Mouse (Mus musculus) activated CD4-positive, CD25-positive, alpha-beta regulatory T cell, adult 4 months (primary cell): ENCODE measurements around the gene Fam213b. TPM values are rescaled to one million over a fixed set of nuclear protein-coding genes. Genes with fewer than 3 reads are reported as not detected.

Source experiments
- ATAC-seq: one replicate; pipeline ENCODE4 v1.8.0; 2017
- polyA plus RNA-seq, 2 experiments: library from polyadenylated mRNA; unstranded; fragments of 100-300 nt; shearing (Covaris generic); gene quantifications; one replicate each; pipeline ENCODE4 v1.2.1; 2017

Gene Fam213b
- polyA plus RNA-seq, 2 experiments from 2014 or later, result 6.5 to 7.6 TPM

GRCm38 (mm10) chr4:154877864-154878548 lies 20.9 kb downstream of the Fam213b start:
- ATAC-seq, result peak; percentile 99

GRCm38 (mm10) chr4:154873186-154873585 lies 25.7 kb downstream of the Fam213b start:
- ATAC-seq, result no peak

- no peak for ATAC-seq
These were observed 27.1 kb downstream of the Fam213b start for GRCm38 (mm10) chr4:154871757-154872251.

GRCm38 (mm10) chr4:154870721-154871120 lies 28.2 kb downstream of the Fam213b start:
- ATAC-seq, result no peak

GRCm38 (mm10) chr4:154869440-154869839 lies 29.5 kb downstream of the Fam213b start, which contains the start of gene Mmel1:
Gene Mmel1 (plus strand): TSS chr4:154869585.
- no peak for ATAC-seq

GRCm38 (mm10) chr4:154867257-154867656 lies 31.7 kb downstream of the Fam213b start:
- no peak for ATAC-seq

GRCm38 (mm10) chr4:154866391-154866790 lies 32.5 kb downstream of the Fam213b start:
- ATAC-seq, result no peak

GRCm38 (mm10) chr4:154864961-154865760 lies 33.8 kb downstream of the Fam213b start:
- ATAC-seq, result no peak

GRCm38 (mm10) chr4:154864271-154864771 lies 34.6 kb downstream of the Fam213b start:
- ATAC-seq, result peak; percentile 95

- ATAC-seq, result no peak
These were observed 35.4 kb downstream of the Fam213b start for GRCm38 (mm10) chr4:154863436-154863935.

GRCm38 (mm10) chr4:154861967-154862366 lies 37.0 kb downstream of the Fam213b start:
- ATAC-seq, result no peak

- no peak for ATAC-seq
These were observed 40.3 kb downstream of the Fam213b start for GRCm38 (mm10) chr4:154858601-154859000.

- ATAC-seq, result no peak
These were observed 41.3 kb downstream of the Fam213b start for GRCm38 (mm10) chr4:154857366-154858240.

- ATAC-seq, result no peak
These were observed 42.1 kb downstream of the Fam213b start for GRCm38 (mm10) chr4:154856882-154857281.

GRCm38 (mm10) chr4:154856480-154856837 lies 42.5 kb downstream of the Fam213b start:
- no peak for ATAC-seq

- ATAC-seq, result no peak
These were observed 43.0 kb downstream of the Fam213b start for GRCm38 (mm10) chr4:154855721-154856479.

GRCm38 (mm10) chr4:154854676-154855345 lies 44.1 kb downstream of the Fam213b start:
- peak; percentile 52 for ATAC-seq

- no peak for ATAC-seq
These were observed 45.1 kb downstream of the Fam213b start for GRCm38 (mm10) chr4:154853881-154854280.

GRCm38 (mm10) chr4:154852696-154853095 lies 46.2 kb downstream of the Fam213b start:
- ATAC-seq, result no peak
